In genomic region chr19:46459889-46460288, GRCm38 (mm10) we compare ENCODE assay signal across 11 mouse cellular contexts. TPM values are rescaled to one million over a fixed set of nuclear protein-coding genes. Genes with fewer than 3 reads are reported as not detected.
DNase-seq lines count a peak whose midpoint lies in the region; ATAC-seq lines count a peak whose summit lies in the region.
"Had no signal": no experiment of that assay in that cellular context is flagged by ENCODE, and none has a peak within 500 bp of the region (broad histone marks: within the 10 kb centered on the region; RNA-seq: fewer than 3 reads in every experiment).

No protein-coding gene starts in this region.

- H3K27me3 ChIP-seq in kidney, embryonic 14.5 days (ENCODE audit: control insufficient read depth, insufficient read depth, low read length): no peaks in the 10 kb centered on the region
- H3K27me3 ChIP-seq in neural tube, embryonic 15.5 days (replicated peaks): no peaks in the 10 kb centered on the region
- H3K27me3 ChIP-seq: Patski had no signal

- ATAC-seq in kidney, embryonic 14.5 days (ENCODE audit: low FRiP score, low TSS enrichment): no peak
- no peak for ATAC-seq in neural tube, embryonic 15.5 days (ENCODE audit: low FRiP score)
- ATAC-seq: Patski had no signal

- H3K9ac ChIP-seq in kidney, embryonic 14.5 days (ENCODE audit: low read depth, low read length): no peak overlapping the region
- no peak overlapping the region for H3K9ac ChIP-seq in neural tube, embryonic 15.5 days (replicated peaks)

- H3K4me2 ChIP-seq in kidney, embryonic 14.5 days (replicated peaks; ENCODE audit: low read depth, low read length): no peak overlapping the region
- no peak overlapping the region for H3K4me2 ChIP-seq in neural tube, embryonic 15.5 days

- intact Hi-C loops in heart, postnatal 14 days (cut with DNase I): loop anchor here (2.0 kb wide), 1 partner anchor 15 kb away; no protein-coding TSS in a partner anchor

- H3K36me3 ChIP-seq in kidney, embryonic 14.5 days (ENCODE audit: control insufficient read depth, insufficient read depth, low read length): peaks cover 27% of the 10 kb centered on the region; the same call in 1 of the 2 replicates
- peaks cover 25% of the 10 kb centered on the region for H3K36me3 ChIP-seq in neural tube, embryonic 15.5 days

- DNase-seq in kidney, adult 18-20 months: peak; percentile 49
- peak; percentile 98 for DNase-seq in heart, adult 11 months
- peak; percentile 63 to 76 for DNase-seq in heart, postnatal 14 days
- peak; percentile 62 for DNase-seq in lung, postnatal 10 days
- no peak for DNase-seq in thymus, postnatal 14 days
- no peak for DNase-seq in left cerebral cortex, adult 18-20 months (ENCODE audit: low spot score in 2 of 2)
- DNase-seq: gastrocnemius, postnatal 10 days; right cerebral cortex, adult 18-20 months had no signal

- peaks cover 44% of the 10 kb centered on the region for H3K4me1 ChIP-seq in kidney, embryonic 14.5 days (ENCODE audit: control insufficient read depth, insufficient read depth, low read length)
- H3K4me1 ChIP-seq in neural tube, embryonic 15.5 days: peaks cover 18% of the 10 kb centered on the region

- H3K27ac ChIP-seq in kidney, embryonic 14.5 days (ENCODE audit: low read depth, low read length): no peak overlapping the region
- H3K27ac ChIP-seq in neural tube, embryonic 15.5 days (replicated peaks): no peak overlapping the region

- no peaks in the 10 kb centered on the region for H3K9me3 ChIP-seq in kidney, embryonic 14.5 days (ENCODE audit: control insufficient read depth, low read length)
- no peaks in the 10 kb centered on the region for H3K9me3 ChIP-seq in neural tube, embryonic 15.5 days (replicated peaks)

- 76% methylated on average over 2 of the region's 2 CpGs for WGBS in kidney, embryonic 14.5 days
- WGBS in neural tube, embryonic 15.5 days: 91% methylated on average over 2 of the region's 2 CpGs

- no peak overlapping the region for H3K4me3 ChIP-seq in kidney, embryonic 14.5 days (ENCODE audit: low read length)
- no peak overlapping the region for H3K4me3 ChIP-seq in neural tube, embryonic 15.5 days (replicated peaks)

RNA-seq across cellular contexts. Expression of gene Trim8, which starts 41.6 kb away (rescaled TPM):
- 28.3 and 35.6 TPM in 2 replicates for polyA plus RNA-seq in kidney, embryonic 14.5 days (2014; fragmentation: Nextera tagmentation; extraction: Ambion mirVana)
- 10 to 100 TPM; 47.6 to 50.0 TPM for total RNA-seq in heart, postnatal 14 days (2021)
- 23.5 and 25.5 TPM in 2 replicates for polyA plus RNA-seq in neural tube, embryonic 15.5 days (2015; fragmentation: Nextera tagmentation; extraction: Ambion mirVana)
- 100 to 1,000 TPM; 119 to 120 TPM for total RNA-seq in left cerebral cortex, adult 18-20 months (2021)

Comparison
In these comparisons a context has a peak if more than half of its experiments do, and no peak if none do; other contexts are left out.
1. DNase-seq: peak in kidney, adult 18-20 months (single experiment), heart, adult 11 months (single experiment), heart, postnatal 14 days (2 of 2) and lung, postnatal 10 days (single experiment); none in thymus, postnatal 14 days (single experiment) and left cerebral cortex, adult 18-20 months (0 of 2).